Mouse (Mus musculus) cerebellum, adult (tissue): Measurements from ENCODE around the gene Rnf113a2.
A peak's percentile ranks its signal among the peaks of the same experiment; 100 is the strongest.

Source experiments
- ATAC-seq: cut with Nextera tagmentation; 2 replicates; pipeline ENCODE4 v1.9.2; 2017; ENCODE audit warnings: mild to moderate bottlenecking, moderate library complexity, mixed read lengths; ENCODE audit not compliant: insufficient number of reproducible peaks, low FRiP score, low TSS enrichment

The Rnf113a2 gene

DNA sequence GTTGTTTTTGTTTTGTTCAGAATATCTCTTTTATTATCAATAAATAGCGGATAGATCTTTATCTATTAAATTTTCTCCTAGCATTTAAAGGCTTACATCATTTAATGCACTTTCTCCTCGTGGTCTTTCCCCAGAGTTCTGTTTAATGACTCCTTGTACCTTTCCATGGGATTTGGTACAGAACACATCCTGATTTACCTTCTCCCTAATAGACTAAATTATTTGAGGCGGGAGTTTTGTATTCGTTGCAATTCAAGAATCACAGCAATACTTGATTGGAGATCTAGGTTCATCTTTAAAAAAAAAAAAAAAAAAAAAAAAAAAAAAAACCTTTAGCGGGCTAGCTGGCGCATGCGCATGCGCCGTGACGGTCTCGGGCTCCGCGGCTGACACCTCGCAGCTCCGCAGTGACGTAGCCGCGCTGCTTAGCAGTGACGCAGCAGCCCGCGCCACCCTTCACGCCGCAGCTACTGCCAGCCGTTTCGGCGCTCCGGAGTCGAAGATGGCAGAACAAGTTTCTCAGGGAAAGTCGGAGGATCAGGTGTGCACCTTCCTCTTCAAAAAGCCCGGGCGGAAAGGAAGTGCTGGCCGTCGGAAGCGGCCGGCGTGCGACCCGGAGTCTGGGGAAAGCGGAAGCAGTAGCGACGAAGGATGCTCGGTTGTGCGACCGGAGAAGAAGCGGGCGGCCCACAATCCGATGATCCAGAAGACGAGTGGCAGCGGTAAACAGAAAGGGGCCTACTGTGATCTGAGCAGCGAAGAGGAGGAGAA is at the start of gene Rnf113a2:
Gene Rnf113a2 (plus strand): TSS at position 363 of the 771 bp plus-strand sequence.
- ATAC-seq = peak; percentile 87

DNA sequence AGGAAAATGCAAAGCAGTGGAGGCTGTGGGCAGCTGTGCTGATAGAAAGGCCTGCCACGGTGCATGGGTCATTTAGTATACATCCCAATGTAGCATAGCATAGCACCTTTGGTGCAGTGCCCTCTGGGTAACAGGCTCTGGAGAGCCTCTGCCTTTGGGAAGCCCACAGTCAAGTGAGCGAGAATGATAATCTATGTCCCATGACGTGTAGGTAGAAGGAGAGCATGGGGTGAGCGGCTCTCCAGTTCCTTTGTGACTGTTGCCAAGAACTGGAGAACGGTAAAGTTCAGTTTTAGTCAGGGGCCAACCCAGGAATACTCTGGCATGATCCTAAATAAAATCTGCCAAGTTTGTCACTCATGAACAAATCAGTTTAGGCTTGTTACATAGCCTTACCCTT is 45.3 kb upstream of the Rnf113a2 start:
- no peak for ATAC-seq

DNA sequence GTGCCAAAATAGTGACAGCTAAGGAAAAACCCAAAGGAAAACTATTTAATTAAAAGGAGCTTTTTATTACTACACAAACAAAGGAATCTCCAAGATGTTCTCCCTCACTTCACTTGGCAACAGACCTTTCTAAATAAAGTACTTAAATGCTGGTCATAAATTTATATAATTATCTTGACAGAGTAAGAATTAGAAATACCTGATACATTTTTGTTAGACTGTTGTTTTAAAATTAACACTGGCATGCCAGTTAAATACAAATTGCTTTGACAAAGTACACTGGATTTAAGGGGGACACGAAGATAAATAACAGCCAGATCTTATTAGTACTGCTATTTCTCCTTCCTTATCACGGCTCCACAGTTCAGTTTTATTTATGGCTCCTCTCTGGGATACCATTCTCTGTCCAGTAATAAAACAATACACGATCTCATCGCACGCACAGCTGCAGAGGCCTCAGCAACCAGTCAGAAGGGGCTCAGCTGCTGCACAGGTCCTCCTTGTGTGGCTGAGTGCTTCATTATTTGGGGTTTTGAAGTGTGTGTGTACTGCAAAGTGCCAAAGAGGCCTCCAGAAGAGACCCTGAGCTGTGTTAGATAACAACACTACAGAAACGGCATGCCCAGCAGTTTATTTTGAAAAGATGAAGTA is 43.0 kb upstream of the Rnf113a2 start:
- no peak for ATAC-seq

DNA sequence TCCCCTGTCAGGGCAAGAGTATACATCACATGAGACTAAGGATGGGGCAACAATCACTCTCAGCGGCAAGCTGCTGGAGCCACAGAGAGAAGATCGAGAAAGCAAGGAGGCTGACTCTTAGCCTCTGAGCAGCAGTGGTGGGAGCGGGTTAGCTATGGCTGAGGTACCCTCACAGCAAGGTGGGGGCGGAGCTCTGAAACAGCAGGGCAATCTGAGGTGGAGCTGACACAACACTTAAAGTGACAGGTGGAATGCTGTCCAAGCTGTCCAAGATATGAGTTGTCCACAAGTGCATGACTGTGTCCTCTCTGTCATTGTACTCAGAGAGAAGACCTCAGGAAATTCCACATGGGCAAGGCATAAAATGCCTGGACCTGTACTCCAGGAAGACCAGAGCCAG is 34.6 kb upstream of the Rnf113a2 start:
- no peak for ATAC-seq

DNA sequence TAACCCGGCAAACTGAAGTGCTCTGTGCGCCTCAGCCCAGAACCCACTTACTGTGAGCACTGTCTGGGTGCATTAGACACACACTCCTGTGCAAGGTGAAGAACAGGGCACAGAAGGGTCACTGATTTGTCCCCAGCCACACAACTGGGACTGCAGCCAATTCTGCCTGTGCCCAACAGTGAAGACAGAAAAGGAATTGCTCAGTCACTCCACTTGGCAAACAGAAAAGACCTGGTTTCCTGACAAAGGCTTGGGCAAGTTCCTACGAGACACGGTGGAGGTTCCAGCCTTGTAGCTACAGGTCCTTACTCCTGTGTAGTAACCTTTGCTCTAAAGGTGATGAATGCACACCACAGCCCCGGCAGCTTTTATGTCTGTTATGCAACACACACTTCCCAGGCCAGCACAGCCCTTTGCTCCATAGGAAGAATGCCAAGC is 32.3 kb upstream of the Rnf113a2 start:
- ATAC-seq = no peak

DNA sequence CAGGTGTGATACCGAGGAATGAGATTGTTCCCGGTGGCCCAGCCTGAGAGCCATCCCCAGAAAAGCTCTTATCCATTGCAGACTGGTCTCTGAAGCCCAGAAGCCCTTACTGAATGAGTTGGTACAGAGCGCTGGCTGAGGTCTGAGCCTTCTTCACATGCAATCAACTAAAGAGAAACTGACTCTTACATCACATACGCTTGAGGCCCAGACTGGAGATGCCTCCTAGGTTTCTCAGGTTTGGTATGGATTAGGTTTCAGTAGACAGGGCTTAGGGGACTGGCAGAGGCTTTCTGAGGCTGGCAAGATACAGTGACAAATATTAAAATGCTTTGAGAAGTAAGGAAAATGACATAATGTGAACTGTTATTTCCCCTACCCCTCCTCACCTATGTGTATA is 31.6 kb upstream of the Rnf113a2 start:
- no peak for ATAC-seq

DNA sequence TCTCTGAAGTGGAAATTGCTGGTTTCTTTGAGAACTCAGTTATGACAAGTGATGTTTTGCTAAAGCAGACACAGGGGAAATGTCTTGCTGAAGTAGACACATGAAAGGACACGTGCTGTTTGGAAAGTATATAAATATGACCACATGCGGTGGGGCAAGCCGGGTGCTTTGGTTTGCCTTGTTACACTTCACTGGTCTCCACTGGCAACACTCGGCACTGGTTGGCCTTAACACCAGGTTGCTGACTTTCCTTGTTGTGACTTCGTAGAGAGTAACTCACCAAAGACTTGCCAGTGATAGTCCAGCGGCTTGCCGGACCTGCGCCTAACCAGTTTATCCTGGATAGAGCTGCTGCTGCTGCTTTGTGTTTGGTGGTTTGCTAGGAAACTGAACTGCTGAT is 28.9 kb upstream of the Rnf113a2 start:
- no peak for ATAC-seq

DNA sequence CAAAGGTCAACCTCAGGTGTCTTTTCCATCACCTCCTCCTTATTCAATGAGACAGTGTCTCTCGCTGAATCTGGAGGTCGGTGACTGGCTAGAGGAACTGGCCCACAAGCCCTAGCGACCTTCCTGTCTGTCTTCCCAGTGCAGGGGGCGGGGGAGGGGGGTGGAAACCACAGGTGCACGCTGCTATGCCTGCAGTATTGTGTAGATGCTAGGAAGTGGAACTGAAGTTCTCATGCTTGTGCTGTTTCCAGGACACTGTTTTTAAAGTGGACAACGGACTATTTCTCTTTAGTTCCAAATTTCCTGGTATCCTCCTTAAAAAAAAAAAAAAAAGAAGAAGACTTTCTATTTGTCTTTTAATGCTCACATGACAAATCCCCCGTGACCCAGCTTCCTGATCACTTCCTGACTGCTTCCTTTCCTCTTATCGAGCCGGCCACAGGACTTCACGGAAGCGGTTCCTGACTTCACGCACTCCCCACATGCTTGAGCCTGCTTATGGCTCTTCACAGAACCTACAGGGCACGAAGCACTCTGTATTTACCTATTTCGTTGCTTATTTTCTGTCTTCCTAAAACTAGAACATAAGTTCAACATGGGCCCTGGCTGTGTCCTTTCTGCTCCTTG is 28.1 kb upstream of the Rnf113a2 start:
- no peak for ATAC-seq

DNA sequence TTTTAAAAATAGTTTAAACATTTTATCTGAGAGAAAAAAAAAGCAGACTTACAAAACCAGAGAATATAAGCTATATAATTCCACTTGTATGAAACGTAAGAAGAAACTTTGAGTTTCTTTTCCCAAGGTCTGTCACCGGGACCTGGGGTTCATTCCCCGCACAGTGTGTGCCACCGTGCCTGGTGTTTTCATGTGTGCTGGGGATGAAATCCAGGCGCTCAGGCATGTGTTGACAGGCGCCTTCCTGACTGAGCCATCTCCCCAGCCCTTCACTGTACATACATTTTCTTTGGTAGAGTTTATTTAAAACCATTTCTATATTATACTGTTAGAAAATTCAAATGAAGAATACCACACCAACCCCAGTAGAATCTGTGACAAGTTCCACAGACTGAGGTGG is 26.7 kb upstream of the Rnf113a2 start:
- no peak for ATAC-seq

DNA sequence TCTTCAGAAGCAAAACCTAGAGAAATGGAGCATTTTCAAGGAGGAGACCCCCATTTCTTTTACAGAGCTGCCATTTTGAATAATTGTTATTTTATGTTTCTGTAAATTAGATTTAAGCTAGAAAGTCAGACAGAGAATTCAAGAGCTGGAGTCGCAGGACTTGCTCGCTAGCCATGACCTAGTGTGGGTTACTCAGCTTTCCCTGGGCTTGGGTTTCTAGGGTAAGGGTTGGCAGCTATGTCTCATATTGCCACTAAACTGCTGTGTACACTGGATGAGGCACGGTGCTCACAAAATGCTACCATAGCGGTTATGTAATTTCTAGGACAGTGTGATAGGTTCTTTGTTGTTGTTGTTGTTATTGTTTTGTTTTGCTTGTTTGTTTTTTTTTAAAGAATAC is 24.3 kb upstream of the Rnf113a2 start:
- no peak for ATAC-seq

DNA sequence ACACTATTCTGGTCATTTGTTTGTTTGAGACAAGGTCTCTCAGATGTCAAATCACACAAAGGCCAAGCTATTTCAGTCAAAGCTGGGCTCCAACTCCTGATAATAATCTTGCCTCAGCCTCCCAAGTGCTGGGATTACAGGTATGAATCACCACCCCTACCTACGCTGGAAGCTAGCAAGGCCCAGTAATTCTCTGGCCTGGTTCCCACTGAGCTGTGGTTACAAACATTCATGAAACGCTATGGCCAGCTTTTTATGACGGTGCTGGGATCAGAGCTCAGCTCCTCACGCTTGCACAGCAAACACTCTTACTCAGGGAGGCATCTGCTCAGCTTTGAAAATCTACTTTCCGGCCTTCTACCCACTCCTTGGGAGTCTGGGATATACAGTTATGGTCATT is 23.1 kb upstream of the Rnf113a2 start:
- ATAC-seq = no peak

DNA sequence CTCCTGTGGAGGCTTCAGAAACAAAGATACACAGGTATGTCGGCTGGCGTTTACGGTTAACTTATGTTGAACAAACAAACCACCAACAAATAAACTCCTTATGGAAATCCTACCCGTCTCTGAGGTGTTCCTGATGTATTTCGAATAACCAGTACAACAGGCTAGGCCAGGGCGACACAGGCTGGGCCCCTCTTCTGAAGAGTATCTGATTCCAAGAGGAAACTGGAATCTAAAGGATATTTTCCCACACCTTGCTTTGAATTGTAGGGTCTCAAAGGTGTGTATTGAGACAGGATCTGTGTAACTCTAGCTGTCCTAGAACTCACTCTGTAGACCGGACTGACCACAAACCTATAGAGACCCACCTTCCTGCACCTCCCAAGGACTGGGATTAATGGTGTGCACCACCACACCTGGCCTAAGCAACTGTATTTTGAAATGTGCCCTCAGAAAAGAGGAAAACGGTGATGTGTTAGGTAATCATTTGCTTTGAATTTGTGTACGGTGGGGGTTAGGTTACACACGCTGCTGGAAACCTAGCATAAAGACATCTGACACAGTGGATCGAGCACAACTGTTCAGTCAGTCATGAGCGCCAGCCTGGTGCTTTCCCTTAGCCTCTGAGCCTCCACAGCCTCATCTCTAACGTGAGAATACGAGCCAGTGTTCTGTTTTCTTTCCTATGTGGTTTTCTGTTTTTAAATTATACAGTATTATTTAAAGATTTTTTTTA is 19.9 kb upstream of the Rnf113a2 start:
- no peak for ATAC-seq

DNA sequence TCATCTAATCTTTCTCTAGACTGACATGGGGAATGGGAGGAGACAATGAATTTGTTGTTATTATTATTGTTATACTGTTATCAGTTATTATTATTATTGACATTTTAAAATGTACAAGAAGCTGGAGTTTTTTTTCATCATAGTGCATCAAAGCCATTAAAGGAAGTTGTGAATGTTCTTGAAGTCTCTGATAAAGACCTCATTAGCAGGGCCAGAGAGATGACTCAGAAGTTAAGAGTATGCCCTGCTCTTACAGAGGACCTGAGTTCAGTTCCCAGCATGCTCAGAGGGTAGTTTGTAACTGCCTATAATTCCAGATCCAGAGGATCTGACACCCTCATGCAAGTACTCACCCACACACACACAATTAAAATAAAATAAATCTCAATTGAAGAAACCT is 19.3 kb upstream of the Rnf113a2 start:
- no peak for ATAC-seq

DNA sequence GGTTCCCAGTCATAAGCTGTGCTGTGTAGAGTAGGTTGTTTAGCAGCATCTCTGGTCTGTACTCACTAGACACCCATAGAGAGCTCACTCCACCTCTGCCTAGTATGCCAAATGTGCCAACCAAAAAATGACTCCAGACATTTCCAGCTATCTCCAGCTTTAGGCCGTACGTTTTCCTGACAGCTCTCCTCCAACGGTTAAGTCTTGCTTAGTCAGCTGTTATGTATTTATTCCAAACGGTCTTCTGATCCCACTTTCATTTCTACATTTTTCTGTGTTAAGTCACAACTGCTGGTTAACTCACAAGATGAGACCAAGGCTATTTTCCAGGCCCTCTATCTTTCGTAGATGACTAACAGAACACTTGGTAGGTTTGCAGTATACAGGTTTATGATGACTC is 18.4 kb upstream of the Rnf113a2 start:
- no peak for ATAC-seq

DNA sequence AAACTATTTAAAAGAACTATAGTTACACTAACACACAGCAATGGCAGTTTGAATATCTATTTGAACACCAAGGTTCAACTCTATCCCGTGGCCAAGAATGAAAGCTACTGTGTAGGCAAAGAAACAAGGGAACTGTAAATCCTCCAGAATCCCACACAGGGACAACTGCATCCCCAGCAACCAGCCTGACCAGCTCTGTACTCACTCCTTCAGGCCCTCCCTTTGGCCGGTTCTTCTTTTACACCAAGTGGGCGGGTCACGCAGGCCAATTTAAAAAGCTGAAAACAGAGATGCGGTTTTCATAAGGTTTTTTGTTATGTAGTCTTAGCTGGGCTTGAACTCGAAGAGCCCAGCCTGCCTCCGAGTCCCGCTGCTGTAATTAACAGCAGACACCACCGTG is 17.9 kb upstream of the Rnf113a2 start:
- ATAC-seq = no peak

DNA sequence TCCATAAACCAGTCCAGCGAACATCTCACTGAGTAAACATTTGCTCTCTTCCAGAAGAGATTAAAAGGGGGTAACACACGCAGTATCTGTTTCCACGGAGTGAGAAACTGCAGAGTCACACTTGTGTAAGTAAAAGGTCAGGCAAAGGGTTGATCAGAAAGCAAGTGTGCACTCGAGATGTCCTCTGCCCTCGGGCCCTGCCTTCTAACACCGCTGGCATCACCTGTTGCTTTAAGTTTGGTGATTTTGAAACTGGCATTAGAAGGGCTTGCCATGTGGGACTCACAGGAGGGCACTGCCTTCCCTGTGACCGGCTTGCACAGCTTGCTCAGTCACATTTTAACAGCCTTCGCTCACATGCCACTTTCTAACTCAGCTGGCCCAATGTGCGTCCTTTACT is 17.3 kb upstream of the Rnf113a2 start:
- no peak for ATAC-seq

DNA sequence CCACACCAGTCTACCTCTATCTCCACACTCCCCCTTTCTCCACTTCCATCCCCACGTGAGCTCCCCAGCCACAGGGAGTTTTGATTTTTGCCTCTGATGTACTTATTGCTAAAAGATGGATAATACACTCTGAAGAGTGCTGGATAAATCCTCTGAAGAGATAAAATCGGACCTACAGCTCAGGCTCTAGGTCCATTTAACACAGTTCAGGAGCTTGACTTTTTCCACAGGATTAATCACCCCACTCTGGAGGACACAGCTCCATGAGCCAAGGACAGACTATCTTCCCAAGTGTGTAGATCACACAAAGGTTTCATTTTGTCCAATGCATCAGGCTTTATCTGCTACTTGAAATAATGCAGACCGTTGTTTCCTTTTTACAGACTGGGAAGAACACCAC is 16.9 kb upstream of the Rnf113a2 start:
- ATAC-seq = no peak

DNA sequence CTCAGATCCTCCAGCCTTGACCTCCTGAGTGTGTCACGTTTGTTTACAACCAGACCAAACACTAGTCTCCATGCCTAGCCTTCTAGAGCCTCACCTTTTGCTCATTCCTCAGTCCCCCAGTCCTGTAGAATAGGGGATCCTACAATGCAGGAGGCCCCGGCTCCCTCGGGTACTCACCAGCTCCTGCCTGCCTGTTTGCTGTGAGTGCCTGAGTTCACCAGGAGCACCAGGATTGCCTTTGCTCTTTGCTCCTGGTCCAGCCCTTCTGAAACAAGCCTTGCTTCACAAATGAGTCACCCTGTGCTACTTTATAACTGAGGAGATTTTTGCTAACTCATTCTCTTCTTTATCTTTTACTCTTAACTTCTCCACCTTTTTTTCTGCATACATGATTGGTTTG is 16.3 kb upstream of the Rnf113a2 start:
- no peak for ATAC-seq

DNA sequence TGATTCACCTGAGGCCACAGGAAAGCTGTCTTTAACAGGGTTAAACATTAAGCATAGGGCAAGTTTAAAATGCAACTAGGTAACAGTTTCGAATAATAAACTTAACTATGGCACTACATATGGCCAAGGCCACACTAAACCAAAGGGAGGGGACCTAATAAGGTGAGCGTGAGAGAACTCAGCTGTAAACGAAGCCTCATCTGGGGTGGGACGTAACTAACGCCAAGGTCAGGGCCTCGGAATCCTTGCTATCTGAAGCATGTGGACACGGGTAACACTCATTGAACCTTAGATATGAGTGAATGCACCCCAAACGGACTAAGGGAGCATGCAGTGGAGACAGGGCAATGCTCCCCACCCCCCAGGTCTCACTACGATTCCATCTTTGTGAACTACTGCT is 14.1 kb upstream of the Rnf113a2 start:
- no peak for ATAC-seq

DNA sequence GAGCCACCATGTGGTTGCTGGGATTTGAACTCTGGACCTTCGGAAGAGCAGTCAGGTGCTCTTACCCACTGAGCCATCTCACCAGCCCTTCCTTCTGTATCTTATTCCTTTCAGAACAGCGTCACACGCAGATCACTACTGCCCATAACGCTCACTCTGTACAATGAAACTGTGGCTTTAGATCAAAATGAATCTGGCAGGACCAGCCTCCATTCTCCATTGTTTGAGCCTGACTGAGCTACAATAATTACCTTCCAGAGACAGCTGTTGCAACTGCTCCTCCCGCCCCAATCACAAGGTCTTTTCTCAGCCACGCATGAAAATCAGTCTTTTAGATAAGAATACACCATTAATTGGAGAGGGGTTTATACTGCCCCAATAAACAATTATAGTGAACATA is 12.5 kb upstream of the Rnf113a2 start:
- ATAC-seq = no peak

DNA sequence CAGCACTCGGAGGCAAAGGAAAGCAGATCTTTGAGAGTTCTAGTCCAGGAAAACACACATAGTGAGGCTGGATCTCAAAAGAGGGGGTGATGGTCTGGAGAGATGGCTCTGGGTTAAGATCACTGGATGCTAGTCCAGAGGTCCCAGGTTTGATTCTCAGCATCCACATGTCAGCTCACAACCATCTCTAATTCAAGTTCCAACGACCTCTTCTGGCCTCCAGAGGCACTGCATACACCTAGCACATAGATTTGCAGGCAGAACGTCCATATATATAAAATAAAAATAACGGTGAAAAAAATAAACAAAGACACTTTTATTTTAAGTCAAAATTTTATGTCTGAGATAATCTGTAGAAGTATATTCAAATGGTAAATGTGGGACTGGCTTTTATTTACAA is 9.7 kb upstream of the Rnf113a2 start:
- ATAC-seq = no peak
